Mouse (Mus musculus) cortical plate, adult 2 months (tissue): ENCODE data around the gene Itgb3bp.
A peak's percentile ranks its signal among the peaks of the same experiment; 100 is the strongest.

ENCODE experiments used
- CTCF ChIP-seq: fragments of 200-500 bp; IDR thresholded peaks from 2 replicates; pipeline ENCODE4 v1.5.1; 2011; ENCODE audit warnings: mild to moderate bottlenecking, control low read depth, low read length; ENCODE audit not compliant: insufficient read depth; ENCODE audit errors: extremely low read depth
- POLR2A ChIP-seq: fragments of 200-500 bp; IDR thresholded peaks from 2 replicates; pipeline ENCODE4 v1.6.1; 2011; ENCODE audit warnings: mild to moderate bottlenecking, low read length, control low read depth; ENCODE audit not compliant: insufficient read depth; ENCODE audit errors: extremely low read depth

DNA sequence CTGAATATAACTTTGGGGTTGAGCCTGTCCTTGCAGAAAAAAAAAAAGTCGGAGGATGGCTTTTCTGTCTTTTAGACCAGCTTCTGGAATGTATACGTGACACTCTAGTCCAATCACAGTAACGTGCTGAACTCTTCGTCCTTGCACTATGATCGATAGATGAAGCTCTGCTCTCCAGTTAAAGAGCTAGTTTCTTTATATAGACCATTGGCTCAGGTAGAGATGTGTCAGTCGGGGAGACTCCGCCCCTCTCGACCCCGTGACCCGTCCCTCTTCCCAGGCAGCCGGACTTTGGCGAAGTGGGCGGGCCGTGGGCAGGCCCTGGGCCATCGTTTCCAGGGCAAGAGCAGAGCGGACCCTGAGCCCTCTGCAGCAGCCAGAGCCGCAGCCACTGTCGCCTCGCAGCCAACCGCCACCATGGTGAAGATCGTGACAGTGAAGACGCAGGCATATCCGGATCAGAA is 432 bp downstream of the Itgb3bp start, which contains the start of gene Pgm1:
- no peak for TF ChIP-seq CTCF
- TF ChIP-seq POLR2A = peak; percentile 61; the same call in 1 of the 2 replicates
